Mouse (Mus musculus) right cerebral cortex, postnatal 14 days (tissue): ENCODE measurements around the gene Usp4.
A peak's percentile ranks its signal among the peaks of the same experiment; 100 is the strongest.

Experiments used
- DNase-seq: peaks from one replicate; pipeline ENCODE4 v3.0.0; 2022

Gene Usp4

GRCm38 (mm10) chr9:108342301-108342831 is 5.3 kb upstream of the Usp4 start:
- DNase-seq = no peak

GRCm38 (mm10) chr9:108343331-108343730 is 4.3 kb upstream of the Usp4 start:
- DNase-seq = no peak

GRCm38 (mm10) chr9:108343835-108344234 is 3.8 kb upstream of the Usp4 start:
- no peak for DNase-seq

GRCm38 (mm10) chr9:108344471-108344870 is 3.2 kb upstream of the Usp4 start:
- DNase-seq = no peak

GRCm38 (mm10) chr9:108347024-108347423 is 629 bp upstream of the Usp4 start:
- no peak for DNase-seq

GRCm38 (mm10) chr9:108348290-108348680 is 632 bp downstream of the Usp4 start:
- DNase-seq = no peak

GRCm38 (mm10) chr9:108349727-108350126 is 2.1 kb downstream of the Usp4 start:
- DNase-seq = no peak

- no peak for DNase-seq
Measured at GRCm38 (mm10) chr9:108378234-108378633, 30.6 kb downstream of the Usp4 start.

- no peak for DNase-seq
Measured at GRCm38 (mm10) chr9:108378736-108379135, 31.1 kb downstream of the Usp4 start.

- DNase-seq = no peak
Measured at GRCm38 (mm10) chr9:108379294-108379693, 31.6 kb downstream of the Usp4 start.

- no peak for DNase-seq
Measured at GRCm38 (mm10) chr9:108381382-108381781, 33.7 kb downstream of the Usp4 start.

- DNase-seq = no peak
Measured at GRCm38 (mm10) chr9:108385006-108385405, 37.4 kb downstream of the Usp4 start.

- no peak for DNase-seq
Measured at GRCm38 (mm10) chr9:108386816-108387215, 39.2 kb downstream of the Usp4 start.

GRCm38 (mm10) chr9:108388601-108389000 is 40.9 kb downstream of the Usp4 start:
- DNase-seq = no peak

GRCm38 (mm10) chr9:108389220-108389619 is 41.6 kb downstream of the Usp4 start:
- DNase-seq = no peak

GRCm38 (mm10) chr9:108392676-108393075 is 45.0 kb downstream of the Usp4 start, which contains the start of gene 1700102P08Rik:
1700102P08Rik (plus strand) TSS chr9:108392805.
- DNase-seq = no peak

GRCm38 (mm10) chr9:108394191-108394590 is 46.5 kb downstream of the Usp4 start:
- no peak for DNase-seq

- no peak for DNase-seq
Measured at GRCm38 (mm10) chr9:108395427-108395826, 47.8 kb downstream of the Usp4 start.

GRCm38 (mm10) chr9:108398324-108398723 is 50.7 kb downstream of the Usp4 start:
- no peak for DNase-seq

GRCm38 (mm10) chr9:108401186-108401960 is 53.7 kb downstream of the Usp4 start:
- DNase-seq = peak; percentile 67

- no peak for DNase-seq
Measured at GRCm38 (mm10) chr9:108403081-108403480, 55.4 kb downstream of the Usp4 start.

- no peak for DNase-seq
Measured at GRCm38 (mm10) chr9:108404451-108404850, 56.8 kb downstream of the Usp4 start.

- DNase-seq = no peak
Measured at GRCm38 (mm10) chr9:108409535-108409934, 61.9 kb downstream of the Usp4 start.

GRCm38 (mm10) chr9:108411381-108411942 is 63.8 kb downstream of the Usp4 start:
- DNase-seq = peak; percentile 26
